Mouse (Mus musculus) embryo, embryonic 9.5 days (tissue): ENCODE results near the gene Serinc2.
A peak's percentile ranks its signal among the peaks of the same experiment; 100 is the strongest.

ENCODE experiments used
- DNase-seq: peaks from one replicate; pipeline ENCODE4 v3.0.0-alpha.2; 2017; ENCODE audit errors: extremely low spot score

The Serinc2 gene

GRCm38 (mm10) chr4:130279105-130279504 is at the start of gene Serinc2:
Gene Serinc2, minus strand, starts transcription at chr4:130279205.
- no peak for DNase-seq

- DNase-seq: no peak
Observed at GRCm38 (mm10) chr4:130327366-130327765, 48.4 kb upstream of the Serinc2 start.

GRCm38 (mm10) chr4:130325446-130325845 is 46.4 kb upstream of the Serinc2 start:
- no peak for DNase-seq

- DNase-seq: no peak
Observed at GRCm38 (mm10) chr4:130323607-130324006, 44.6 kb upstream of the Serinc2 start.

GRCm38 (mm10) chr4:130323165-130323564 is 44.2 kb upstream of the Serinc2 start:
- no peak for DNase-seq

GRCm38 (mm10) chr4:130322567-130322966 is 43.6 kb upstream of the Serinc2 start:
- no peak for DNase-seq

- DNase-seq: no peak
Observed at GRCm38 (mm10) chr4:130321640-130322039, 42.6 kb upstream of the Serinc2 start.

GRCm38 (mm10) chr4:130319564-130319963 is 40.6 kb upstream of the Serinc2 start:
- no peak for DNase-seq

GRCm38 (mm10) chr4:130318122-130318521 is 39.1 kb upstream of the Serinc2 start:
- DNase-seq: no peak

GRCm38 (mm10) chr4:130316691-130317090 is 37.7 kb upstream of the Serinc2 start:
- DNase-seq: no peak

- no peak for DNase-seq
Observed at GRCm38 (mm10) chr4:130315771-130316527, 36.9 kb upstream of the Serinc2 start.

- no peak for DNase-seq
Observed at GRCm38 (mm10) chr4:130313552-130313951, 34.5 kb upstream of the Serinc2 start.

- DNase-seq: no peak
Observed at GRCm38 (mm10) chr4:130312526-130312925, 33.5 kb upstream of the Serinc2 start.

GRCm38 (mm10) chr4:130309254-130309653 is 30.2 kb upstream of the Serinc2 start:
- DNase-seq: no peak

- DNase-seq: peak; percentile 61
Observed at GRCm38 (mm10) chr4:130308231-130309081, 29.5 kb upstream of the Serinc2 start, which contains the start of the genes Fabp3 and Gm10570. Gene Fabp3, plus strand, starts transcription at chr4:130308595. Gene Gm10570, minus strand, starts transcription at chr4:130308674.

GRCm38 (mm10) chr4:130307851-130308230 is 28.8 kb upstream of the Serinc2 start:
- peak; percentile 70 for DNase-seq

- DNase-seq: no peak
Observed at GRCm38 (mm10) chr4:130306796-130307630, 28.0 kb upstream of the Serinc2 start.

GRCm38 (mm10) chr4:130304746-130305145 is 25.7 kb upstream of the Serinc2 start:
- no peak for DNase-seq

- no peak for DNase-seq
Observed at GRCm38 (mm10) chr4:130302285-130302870, 23.4 kb upstream of the Serinc2 start.

GRCm38 (mm10) chr4:130299629-130300018 is 20.6 kb upstream of the Serinc2 start:
- DNase-seq: no peak

GRCm38 (mm10) chr4:130298877-130299628 is 20.0 kb upstream of the Serinc2 start:
- DNase-seq: no peak
